Mouse (Mus musculus) kidney, postnatal 0 days (tissue): ENCODE measurements around the gene Fibin. TPM values are rescaled to one million over a fixed set of nuclear protein-coding genes. Genes with fewer than 3 reads are reported as not detected.

ENCODE experiments used
- ATAC-seq: fragments of 200-750 bp; cut with Nextera tagmentation; replicated peaks from 2 replicates; pipeline ENCODE4 v1.8.0; 2017; ENCODE audit warnings: low read depth, moderate number of reproducible peaks, moderate TSS enrichment, moderate library complexity; ENCODE audit not compliant: low FRiP score
- DNase-seq: peaks from one replicate; pipeline ENCODE4 v3.0.0-alpha.2; 2016; ENCODE audit warnings: low spot score
- H3K27ac ChIP-seq: fragments of 300-500 bp; sonication (generic); 2 replicates; pipeline ENCODE4 v1.5.1; 2014; ENCODE audit warnings: mild to moderate bottlenecking
- H3K27me3 ChIP-seq: fragments of 300-500 bp; sonication (generic); 2 replicates; pipeline ENCODE4 v1.6.1; 2014; ENCODE audit warnings: low read length, mixed read lengths; ENCODE audit not compliant: insufficient read depth
- H3K36me3 ChIP-seq: fragments of 300-500 bp; sonication (generic); 2 replicates; pipeline ENCODE4 v1.6.1; 2014; ENCODE audit warnings: low read length, mixed read lengths; ENCODE audit not compliant: insufficient read depth
- H3K4me1 ChIP-seq: fragments of 300-500 bp; sonication (generic); replicated peaks from 2 replicates; pipeline ENCODE4 v1.6.1; 2014; ENCODE audit warnings: antibody characterized with exemption, low read length, mixed read lengths; ENCODE audit not compliant: insufficient read depth
- H3K4me2 ChIP-seq: fragments of 300-500 bp; sonication (generic); 2 replicates; pipeline ENCODE4 v1.6.1; 2014; ENCODE audit warnings: mild to moderate bottlenecking, low read length, moderate library complexity, mixed read lengths
- H3K4me3 ChIP-seq: fragments of 300-500 bp; sonication (generic); replicated peaks from 2 replicates; pipeline ENCODE4 v1.5.1; 2014; ENCODE audit warnings: low read depth, low read length
- H3K9ac ChIP-seq: fragments of 300-500 bp; sonication (generic); 2 replicates; pipeline ENCODE4 v1.6.1; 2014; ENCODE audit warnings: low read depth, low read length
- H3K9me3 ChIP-seq: fragments of 300-500 bp; sonication (generic); replicated peaks from 2 replicates; pipeline ENCODE4 v1.6.1; 2016; ENCODE audit warnings: low read length, inconsistent platforms, mixed read lengths
- CTCF ChIP-seq: IDR thresholded peaks from 2 replicates; pipeline ENCODE4 v1.5.1; 2016; ENCODE audit warnings: antibody characterized with exemption, low read depth, mild to moderate bottlenecking, moderate library complexity
- WGBS: fragments of 180-500 bp; shearing (Covaris S2); extraction: QIAGEN DNeasy Blood & Tissue Kit; methylation state at CpG from one replicate; pipeline ENCODE4 v1.1.7; 2014; 5-methylcytosine and 5-hydroxymethylcytosine counted together
- polyA plus RNA-seq: library from polyadenylated mRNA; unstranded; fragments of >200 nt; fragmentation: Nextera tagmentation; extraction: Ambion mirVana; gene quantifications from 2 replicates; pipeline ENCODE4 v1.2.1, GENCODE M21; 2015

Fibin gene
- polyA plus RNA-seq, result 33.7 and 37.0 TPM in 2 replicates

- Histone ChIP-seq H3K27me3 (no peaks in the 10 kb centered on the region), H3K4me3 (peak within 1 kb of the TSS; percentile 46), H3K9ac (peak within 1 kb of the TSS; percentile 67), H3K4me2 (peak within 1 kb of the TSS; percentile 65), H3K36me3 (no peaks in the 10 kb centered on the region), H3K4me1 (no peaks in the 10 kb centered on the region; the same call in 1 of the 2 replicates), H3K27ac (peak within 1 kb of the TSS; percentile 57; the same call in 1 of the 2 replicates), H3K9me3 (no peaks in the 10 kb centered on the region)
- TF ChIP-seq CTCF, result peak; percentile 49
- DNase-seq, result peak; percentile 76
- ATAC-seq, result peak; percentile 76
- WGBS, result under 1% methylated on average over 33 of the region's 33 CpGs
Measured at GRCm38 (mm10) chr2:110362432-110363283, at the start of gene Fibin. Gene Fibin (minus strand): TSS chr2:110363183.

- no peak overlapping the region for H3K27ac ChIP-seq
- H3K4me2 ChIP-seq, result no peak overlapping the region
- no peak for DNase-seq
- no peak overlapping the region for H3K9ac ChIP-seq
- no peak for TF ChIP-seq CTCF
- H3K27me3 ChIP-seq, result no peaks in the 10 kb centered on the region
- no peak for ATAC-seq
- no peak overlapping the region for H3K4me3 ChIP-seq
- 89% methylated on average over 3 of the region's 3 CpGs for WGBS
- H3K9me3 ChIP-seq, result no peaks in the 10 kb centered on the region
- H3K4me1 ChIP-seq, result no peaks in the 10 kb centered on the region
- no peaks in the 10 kb centered on the region for H3K36me3 ChIP-seq
Measured at GRCm38 (mm10) chr2:110411428-110411827, 48.4 kb upstream of the Fibin start.

DNA sequence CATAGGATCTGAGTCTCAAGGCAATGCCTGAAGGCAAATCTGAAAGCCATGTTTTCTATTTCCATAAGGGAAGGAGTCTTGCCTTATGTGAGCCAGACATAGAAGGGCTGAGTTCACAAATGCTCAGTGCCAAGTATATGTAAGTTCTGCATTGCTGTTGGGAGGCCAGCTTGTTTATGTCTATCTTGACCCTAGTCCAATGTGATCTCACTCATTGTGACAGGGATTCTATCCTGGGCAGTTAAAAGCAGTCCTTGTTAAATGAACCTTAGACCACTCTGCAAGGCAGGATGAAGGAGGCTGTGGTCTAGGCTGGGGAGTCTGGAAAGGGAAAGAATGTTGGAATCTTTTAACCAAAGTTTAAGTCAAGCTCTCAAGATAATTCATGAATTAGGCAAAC is 45.8 kb upstream of the Fibin start:
- ATAC-seq, result peak; percentile 54; the same call in 1 of the 2 replicates
- peak; percentile 21 for DNase-seq
- H3K27ac ChIP-seq, result no peak overlapping the region

DNA sequence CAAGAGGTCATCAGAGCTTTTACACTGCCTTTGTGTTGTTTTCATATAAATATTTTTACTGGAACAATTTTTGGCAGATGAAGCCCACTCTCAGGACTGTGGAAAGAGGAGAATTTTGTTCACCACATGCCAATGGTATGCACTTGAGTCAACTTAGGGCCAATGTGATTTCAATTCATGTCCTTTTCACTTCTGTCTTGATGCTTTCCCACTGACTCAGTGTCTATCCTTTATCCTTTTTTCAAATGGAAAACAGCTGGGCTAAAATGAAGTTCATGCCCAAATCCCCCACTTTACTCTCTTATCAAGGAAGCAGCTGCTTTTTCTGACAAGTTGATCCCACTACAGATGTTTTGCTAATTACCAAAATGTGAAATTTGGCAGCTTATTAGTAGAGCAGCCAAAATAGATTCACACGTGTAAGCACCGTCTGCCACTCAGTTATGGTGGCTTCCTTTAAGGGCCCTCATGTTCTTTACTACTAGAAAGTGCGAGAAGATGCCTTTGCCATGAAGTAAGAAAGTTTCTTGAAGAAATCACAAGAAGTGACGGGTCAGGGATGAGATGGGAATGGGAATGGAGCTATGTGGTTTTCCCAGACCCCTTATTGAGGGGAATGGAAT is 29.8 kb upstream of the Fibin start:
- Histone ChIP-seq H3K9ac (no peak overlapping the region), H3K27me3 (no peaks in the 10 kb centered on the region), H3K27ac (no peak overlapping the region), H3K4me1 (no peaks in the 10 kb centered on the region), H3K4me2 (no peak overlapping the region), H3K36me3 (no peaks in the 10 kb centered on the region), H3K4me3 (no peak overlapping the region), H3K9me3 (no peaks in the 10 kb centered on the region)
- 83% methylated on average over 4 of the region's 4 CpGs for WGBS
- no peak for ATAC-seq
- TF ChIP-seq CTCF, result no peak
- DNase-seq, result no peak

More for the DNA sequence above, 45.8 kb upstream of the Fibin start:
- Histone ChIP-seq H3K9me3 (no peaks in the 10 kb centered on the region), H3K9ac (no peak overlapping the region), H3K4me1 (no peaks in the 10 kb centered on the region), H3K27me3 (no peaks in the 10 kb centered on the region), H3K36me3 (no peaks in the 10 kb centered on the region), H3K4me3 (no peak overlapping the region), H3K4me2 (no peak overlapping the region)
- no peak for TF ChIP-seq CTCF

DNA sequence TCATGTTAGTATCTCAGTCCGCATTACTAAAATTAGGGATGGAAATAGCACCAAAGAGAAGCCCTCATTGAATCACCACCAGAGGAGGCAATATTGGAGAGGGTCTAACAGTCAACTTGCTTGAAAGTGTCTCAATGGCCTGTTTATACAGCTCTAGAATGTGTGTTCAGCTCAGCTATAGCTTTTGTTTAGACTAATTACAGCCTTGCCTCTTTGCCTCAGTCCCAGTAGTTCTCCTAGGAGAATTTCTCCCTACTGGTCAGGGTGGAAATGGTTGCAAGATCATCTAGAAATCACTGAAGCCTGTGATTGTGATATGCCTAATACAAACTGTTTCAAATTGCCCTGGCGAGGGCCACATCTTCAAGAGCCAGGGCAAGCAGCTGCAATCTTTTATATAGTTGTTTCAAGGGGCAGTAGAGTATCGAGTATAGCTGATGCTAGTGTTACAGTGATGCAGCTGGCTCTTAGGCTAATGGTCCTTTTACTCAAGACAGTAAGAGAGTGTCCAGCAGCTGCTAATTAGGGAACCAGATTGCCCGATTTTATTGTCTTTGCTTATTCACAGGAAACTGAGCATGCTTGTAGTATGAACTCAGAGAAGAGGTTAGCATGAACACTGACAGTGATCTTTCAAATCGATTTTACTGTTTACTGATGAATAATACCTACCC is 27.9 kb upstream of the Fibin start:
- 42% methylated on average over 5 of the region's 5 CpGs for WGBS
- Histone ChIP-seq H3K9me3 (no peaks in the 10 kb centered on the region), H3K4me2 (no peak overlapping the region), H3K36me3 (no peaks in the 10 kb centered on the region), H3K4me3 (no peak overlapping the region), H3K9ac (no peak overlapping the region), H3K4me1 (no peaks in the 10 kb centered on the region), H3K27me3 (no peaks in the 10 kb centered on the region), H3K27ac (no peak overlapping the region)
- no peak for TF ChIP-seq CTCF
- DNase-seq, result peak; percentile 47
- no peak for ATAC-seq

GRCm38 (mm10) chr2:110379811-110380210 is 16.8 kb upstream of the Fibin start:
- Histone ChIP-seq H3K4me1 (no peaks in the 10 kb centered on the region), H3K27ac (no peak overlapping the region), H3K9me3 (no peaks in the 10 kb centered on the region), H3K4me3 (no peak overlapping the region), H3K27me3 (no peaks in the 10 kb centered on the region), H3K36me3 (no peaks in the 10 kb centered on the region), H3K4me2 (no peak overlapping the region), H3K9ac (no peak overlapping the region)
- no peak for TF ChIP-seq CTCF
- ATAC-seq (no peak), DNase-seq (no peak)
- 38% methylated on average over 2 of the region's 2 CpGs for WGBS
